Mouse (Mus musculus) C2C12 (cell line): ENCODE results near the gene Ubqln3. TPM values are rescaled to one million over a fixed set of nuclear protein-coding genes. Genes with fewer than 3 reads are reported as not detected.

Experiments
- H3K27me3 ChIP-seq: one replicate; pipeline ENCODE4 v1.6.1; 2011; ENCODE audit not compliant: control insufficient read depth, insufficient read depth, insufficient read length
- H3K36me3 ChIP-seq: one replicate; pipeline ENCODE4 v1.6.1; 2011; ENCODE audit not compliant: control insufficient read depth, insufficient read depth
- H3K4me3 ChIP-seq: one replicate; pipeline ENCODE4 v1.5.1; 2011; ENCODE audit warnings: mild to moderate bottlenecking, control low read depth; ENCODE audit not compliant: poor library complexity, insufficient read depth, severe bottlenecking
- H3K79me2 ChIP-seq: one replicate; pipeline ENCODE4 v1.6.1; 2011; ENCODE audit not compliant: control insufficient read depth, insufficient read depth
- H3K79me3 ChIP-seq: one replicate; pipeline ENCODE4 v1.6.1; 2011; ENCODE audit warnings: low read depth, control low read depth
- H3ac ChIP-seq: one replicate; pipeline ENCODE3; 2011; ENCODE audit warnings: low read depth; ENCODE audit not compliant: control insufficient read depth, insufficient read length
- CEBPB ChIP-seq: IDR thresholded peaks from one replicate; pipeline ENCODE4 v1.6.1; 2011; ENCODE audit warnings: low read depth, mild to moderate bottlenecking, control low read depth, moderate library complexity
- CTCF ChIP-seq: IDR thresholded peaks from one replicate; pipeline ENCODE4 v1.5.1; 2011; ENCODE audit not compliant: control insufficient read depth, insufficient read depth, insufficient read length
- FOSL1 ChIP-seq: IDR thresholded peaks from one replicate; pipeline ENCODE4 v1.8.0; 2011; ENCODE audit warnings: mild to moderate bottlenecking, low read length; ENCODE audit not compliant: poor library complexity, insufficient read depth, severe bottlenecking
- MAX ChIP-seq: IDR thresholded peaks from one replicate; pipeline ENCODE4 v1.6.1; 2011; ENCODE audit warnings: mild to moderate bottlenecking, control low read depth
- MYOD1 ChIP-seq: IDR thresholded peaks from one replicate; pipeline ENCODE4 v1.6.1; 2011; ENCODE audit warnings: low read depth; ENCODE audit not compliant: control insufficient read depth, insufficient read length
- MYOG ChIP-seq: IDR thresholded peaks from one replicate; pipeline ENCODE4 v1.6.1; 2011; ENCODE audit not compliant: control insufficient read depth, insufficient read length; ENCODE audit errors: extremely low read depth
- USF1 ChIP-seq: IDR thresholded peaks from one replicate; pipeline ENCODE4 v1.6.1; 2011; ENCODE audit warnings: low read depth, mild to moderate bottlenecking, control low read depth, moderate library complexity
- polyA plus RNA-seq: library from polyadenylated mRNA; unstranded; fragments of >200 nt; fragmentation: generic; extraction: Trizol; gene quantifications from one replicate; pipeline ENCODE4 v1.2.1, GENCODE M21; 2012; ENCODE audit warnings: missing spikeins

The Ubqln3 gene
- polyA plus RNA-seq, 1 experiment: not detected

GRCm38 (mm10) chr7:104103913-104104756 lies 38.9 kb downstream of the Ubqln3 start:
- TF ChIP-seq USF1: no peak
- no peak for TF ChIP-seq MYOD1
- TF ChIP-seq CTCF: no peak
- no peak for TF ChIP-seq CEBPB
- no peak for TF ChIP-seq MYOG
- no peak for TF ChIP-seq MAX
- no peak for TF ChIP-seq FOSL1
- no peak overlapping the region for H3ac ChIP-seq
- H3K36me3 ChIP-seq: no peaks in the 10 kb centered on the region
- no peak overlapping the region for H3K4me3 ChIP-seq
- H3K79me3 ChIP-seq: no peaks in the 10 kb centered on the region
- no peaks in the 10 kb centered on the region for H3K79me2 ChIP-seq
- no peaks in the 10 kb centered on the region for H3K27me3 ChIP-seq

Other genes with a start within 250 kb of the Ubqln3 start
- not detected for gene Olfr64, start 248.8 kb downstream of the Ubqln3 start, polyA plus RNA-seq
- not detected for gene Olfr65, start 239.8 kb downstream of the Ubqln3 start, polyA plus RNA-seq
- gene Olfr631, start 214.5 kb downstream of the Ubqln3 start, polyA plus RNA-seq: not detected
- not detected for gene Olfr632, start 208.9 kb downstream of the Ubqln3 start, polyA plus RNA-seq
- not detected for gene Olfr633, start 198.8 kb downstream of the Ubqln3 start, polyA plus RNA-seq
- gene Olfr635, start 172.1 kb downstream of the Ubqln3 start, polyA plus RNA-seq: not detected
- not detected for gene Olfr638, start 144.5 kb downstream of the Ubqln3 start, polyA plus RNA-seq
- gene Olfr639, start 126.0 kb downstream of the Ubqln3 start, polyA plus RNA-seq: not detected
- gene Olfr640, start 117.7 kb downstream of the Ubqln3 start, polyA plus RNA-seq: not detected
- gene Olfr641, start 107.8 kb downstream of the Ubqln3 start, polyA plus RNA-seq: not detected
- gene Olfr642, start 90.6 kb downstream of the Ubqln3 start, polyA plus RNA-seq: not detected
- not detected for gene 4930516K23Rik, start 81.8 kb downstream of the Ubqln3 start, polyA plus RNA-seq
- gene Olfr644, start 71.4 kb downstream of the Ubqln3 start, polyA plus RNA-seq: not detected
- gene Olfr645, start 57.8 kb downstream of the Ubqln3 start, polyA plus RNA-seq: not detected
- gene Olfr646, start 38.4 kb downstream of the Ubqln3 start, polyA plus RNA-seq: not detected
- gene Ubqln5, start 13.5 kb downstream of the Ubqln3 start, polyA plus RNA-seq: not detected
- not detected for gene Olfr643, start 5.9 kb downstream of the Ubqln3 start, polyA plus RNA-seq
- gene Ubqlnl, start 7.3 kb upstream of the Ubqln3 start, polyA plus RNA-seq: not detected
- gene Olfm5, start 21.6 kb upstream of the Ubqln3 start, polyA plus RNA-seq: not detected
- gene Olfr648, start 40.1 kb upstream of the Ubqln3 start, polyA plus RNA-seq: not detected
- not detected for gene Olfr649, start 52.7 kb upstream of the Ubqln3 start, polyA plus RNA-seq
- 0.05 TPM for gene Trim6, start 75.5 kb upstream of the Ubqln3 start, polyA plus RNA-seq
- not detected for gene Trim34a, start 101.2 kb upstream of the Ubqln3 start, polyA plus RNA-seq
- gene Trim5, start 144.8 kb upstream of the Ubqln3 start, polyA plus RNA-seq: not detected
- gene Trim12a, start 172.2 kb upstream of the Ubqln3 start, polyA plus RNA-seq: not detected
- not detected for gene Trim34b, start 186.2 kb upstream of the Ubqln3 start, polyA plus RNA-seq
- 0.08 TPM for gene Trim12c, start 210.1 kb upstream of the Ubqln3 start, polyA plus RNA-seq
- not detected for gene Trim30b, start 226.6 kb upstream of the Ubqln3 start, polyA plus RNA-seq